Mouse (Mus musculus) layer of hippocampus, adult 8-10 months (tissue): Measurements from ENCODE around the gene Fkbp8. TPM values are rescaled to one million over a fixed set of nuclear protein-coding genes. Genes with fewer than 3 reads are reported as not detected.

Source experiments
- DNase-seq, 2 experiments: peaks; one replicate each; pipeline ENCODE4 v3.0.0; 2022; ENCODE audit warnings: low spot score in 2 of 2
- total RNA-seq, 4 experiments: library from RNA; stranded (reverse); gene quantifications; 2 replicates each; pipeline ENCODE4 v1.2.4; 2022

Fkbp8 gene
- total RNA-seq = 100 to 1,000 TPM; 420 to 440 (median 425) TPM

- peak; percentile 96 to 100 for DNase-seq
These were observed at the start of gene Fkbp8, which contains the start of gene Kxd1 for GRCm38 (mm10) chr8:70527512-70528181. Gene Fkbp8, plus strand, starts transcription at chr8:70527724. Gene Kxd1, minus strand, starts transcription at chr8:70527956.

GRCm38 (mm10) chr8:70481908-70482307 lies 45.6 kb upstream of the Fkbp8 start:
- peak; percentile 71 to 78 for DNase-seq

GRCm38 (mm10) chr8:70482943-70483342 lies 44.6 kb upstream of the Fkbp8 start:
- no peak for DNase-seq

- no peak for DNase-seq
These were observed 41.3 kb upstream of the Fkbp8 start for GRCm38 (mm10) chr8:70486191-70486681.

- no peak for DNase-seq
These were observed 40.5 kb upstream of the Fkbp8 start, which contains the start of gene Tmem59l for GRCm38 (mm10) chr8:70486941-70487520. Gene Tmem59l, minus strand, starts transcription at chr8:70487358.

- no peak for DNase-seq
These were observed 39.3 kb upstream of the Fkbp8 start for GRCm38 (mm10) chr8:70487993-70488796.

GRCm38 (mm10) chr8:70488931-70489470 lies 38.5 kb upstream of the Fkbp8 start:
- DNase-seq = no peak

- DNase-seq = no peak
These were observed 37.9 kb upstream of the Fkbp8 start for GRCm38 (mm10) chr8:70489576-70489975.

- DNase-seq = no peak
These were observed 37.3 kb upstream of the Fkbp8 start for GRCm38 (mm10) chr8:70490061-70490879.

- DNase-seq = no peak
These were observed 36.5 kb upstream of the Fkbp8 start for GRCm38 (mm10) chr8:70490880-70491495.

GRCm38 (mm10) chr8:70492664-70493640 lies 34.6 kb upstream of the Fkbp8 start, which contains the start of gene Crlf1:
Gene Crlf1, plus strand, starts transcription at chr8:70493158.
- no peak for DNase-seq

GRCm38 (mm10) chr8:70493692-70494415 lies 33.7 kb upstream of the Fkbp8 start:
- no peak for DNase-seq

GRCm38 (mm10) chr8:70494416-70494945 lies 33.0 kb upstream of the Fkbp8 start:
- DNase-seq = no peak

GRCm38 (mm10) chr8:70495001-70495770 lies 32.3 kb upstream of the Fkbp8 start:
- DNase-seq = no peak

GRCm38 (mm10) chr8:70495771-70496062 lies 31.8 kb upstream of the Fkbp8 start:
- DNase-seq = no peak

- no peak for DNase-seq
These were observed 26.9 kb upstream of the Fkbp8 start for GRCm38 (mm10) chr8:70500386-70501301.
